Mouse (Mus musculus) urinary bladder, postnatal 36 days (tissue): ENCODE measurements around the gene Auts2.

Experiments
- DNase-seq, 2 experiments: peaks; one replicate each; pipeline ENCODE4 v3.0.0; 2022; ENCODE audit warnings: low spot score in 2 of 2, mixed read lengths in 1 of 2

The Auts2 gene

GRCm38 (mm10) chr5:131805277-131805676 is 737.9 kb downstream of the Auts2 start:
- no peak for DNase-seq

DNA sequence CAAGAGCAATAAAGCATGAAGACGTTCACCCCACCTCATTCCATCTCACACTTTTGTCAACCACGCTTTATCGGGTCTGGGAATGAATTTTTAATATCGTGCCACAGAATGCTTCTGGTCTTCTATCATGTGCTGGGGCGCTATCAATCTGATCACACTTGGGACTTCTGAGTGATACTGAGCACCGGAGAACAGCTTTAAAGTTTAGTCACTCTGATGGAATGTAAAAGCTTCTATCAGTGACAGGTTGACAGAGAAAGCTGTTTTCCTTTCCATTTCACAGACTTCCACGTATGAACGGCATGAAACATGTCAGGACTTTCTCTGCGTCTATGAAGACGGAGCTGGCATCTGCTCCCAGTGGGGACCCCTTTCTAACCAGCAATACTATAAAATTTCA is 739.5 kb downstream of the Auts2 start:
- no peak for DNase-seq

- no peak for DNase-seq
These were observed 740.7 kb downstream of the Auts2 start for GRCm38 (mm10) chr5:131802340-131803036.

DNA sequence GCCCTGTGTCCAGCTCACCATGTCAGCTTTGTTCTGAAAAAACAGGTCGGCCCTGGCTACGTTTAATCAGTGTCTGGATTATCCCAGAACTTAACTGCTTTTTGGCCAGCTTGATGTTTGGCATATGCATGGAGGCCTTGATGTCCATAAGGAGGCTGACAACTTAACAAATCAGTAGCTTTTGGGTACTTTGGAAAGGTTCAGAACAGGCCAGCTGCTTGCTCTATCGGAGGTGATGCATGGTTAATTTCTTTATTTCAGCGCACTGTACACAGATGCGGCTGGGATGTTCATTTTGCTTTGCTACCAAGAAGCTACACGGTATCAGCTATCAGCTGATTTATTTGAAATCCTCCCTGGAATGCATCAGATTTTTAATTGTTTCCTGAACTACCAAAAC is 741.2 kb downstream of the Auts2 start:
- no peak for DNase-seq

DNA sequence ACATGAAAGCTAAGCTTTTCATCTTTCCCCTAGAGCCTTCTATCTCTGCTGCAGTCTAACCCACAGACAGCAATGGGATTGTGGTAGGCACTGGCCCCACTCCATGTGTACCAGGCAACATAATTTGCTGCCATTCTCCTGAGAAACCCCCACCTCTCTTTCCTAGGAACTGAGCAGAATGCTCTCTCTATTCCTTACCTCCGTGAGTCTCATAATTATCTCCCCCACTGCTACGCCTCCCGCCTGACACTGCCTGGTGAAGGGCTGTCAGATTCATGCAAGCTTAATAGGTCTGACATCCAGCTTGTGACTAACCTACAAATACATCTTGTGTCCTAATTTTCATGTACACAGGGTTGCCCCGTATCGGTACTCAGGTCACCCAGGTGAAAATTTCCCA is 744.8 kb downstream of the Auts2 start:
- DNase-seq = no peak

DNA sequence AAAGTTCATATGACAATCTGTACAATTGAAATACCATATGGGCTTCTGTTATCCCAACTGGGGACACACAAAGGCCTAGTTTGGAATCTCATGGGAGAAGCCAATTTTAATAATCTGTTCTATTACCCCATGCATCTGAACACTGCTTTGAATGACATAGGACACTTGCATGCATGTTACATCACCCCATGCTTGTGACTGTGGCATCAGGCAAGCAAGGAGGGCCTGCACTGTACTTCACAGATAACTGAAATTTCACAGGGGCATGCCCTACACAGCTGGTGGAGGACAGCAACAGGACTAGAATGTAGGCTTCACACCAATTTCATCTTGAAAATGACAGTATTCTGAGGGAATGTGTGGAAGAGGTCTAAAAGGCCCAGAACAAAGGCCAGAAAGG is 746.1 kb downstream of the Auts2 start:
- DNase-seq = no peak

- no peak for DNase-seq
These were observed 748.6 kb downstream of the Auts2 start for GRCm38 (mm10) chr5:131794411-131795133.

- DNase-seq = no peak
These were observed 753.5 kb downstream of the Auts2 start for GRCm38 (mm10) chr5:131789601-131790000.

DNA sequence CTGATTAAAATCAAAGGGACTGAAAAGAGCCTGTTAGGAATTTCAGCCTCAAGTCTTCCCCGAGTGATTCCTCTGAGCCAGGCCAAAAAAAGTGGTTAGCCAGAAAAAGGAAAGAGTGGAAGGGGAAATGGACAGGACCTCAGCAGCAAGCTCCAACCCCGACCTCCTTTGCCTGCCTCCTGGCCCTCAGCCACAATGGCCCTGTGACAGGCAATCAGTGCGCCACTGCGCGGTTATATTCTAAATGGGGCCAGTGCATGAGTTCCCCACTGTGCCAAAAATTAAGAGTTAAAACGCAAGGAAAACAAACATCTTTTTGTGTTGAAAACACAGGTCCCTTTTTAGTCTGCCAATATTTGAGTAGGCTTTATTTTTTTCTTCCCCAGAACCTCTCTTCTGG is 755.1 kb downstream of the Auts2 start:
- DNase-seq = no peak

- no peak for DNase-seq
These were observed 759.9 kb downstream of the Auts2 start for GRCm38 (mm10) chr5:131783241-131783640.

GRCm38 (mm10) chr5:131781063-131781462 is 762.1 kb downstream of the Auts2 start:
- no peak for DNase-seq

DNA sequence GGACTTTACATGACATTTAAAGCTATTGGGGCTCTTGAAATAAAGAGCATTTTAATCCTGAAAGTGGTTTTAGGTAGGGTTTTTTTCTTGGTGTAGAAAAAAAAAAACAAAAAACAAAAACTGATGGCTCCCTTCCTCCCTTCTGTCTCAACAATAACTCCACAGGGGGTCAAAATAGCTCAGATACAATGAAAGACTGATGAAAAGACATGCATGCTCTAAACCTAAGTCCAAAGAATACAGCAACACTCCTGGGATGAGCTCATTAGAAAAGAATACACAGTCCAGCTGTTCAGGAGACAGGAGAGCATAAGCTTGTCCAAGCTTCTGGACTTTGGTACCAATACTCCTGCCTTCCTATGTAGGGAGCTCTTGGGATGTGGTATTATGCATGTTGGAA is 764.0 kb downstream of the Auts2 start:
- no peak for DNase-seq

GRCm38 (mm10) chr5:131775672-131776071 is 767.5 kb downstream of the Auts2 start:
- no peak for DNase-seq

DNA sequence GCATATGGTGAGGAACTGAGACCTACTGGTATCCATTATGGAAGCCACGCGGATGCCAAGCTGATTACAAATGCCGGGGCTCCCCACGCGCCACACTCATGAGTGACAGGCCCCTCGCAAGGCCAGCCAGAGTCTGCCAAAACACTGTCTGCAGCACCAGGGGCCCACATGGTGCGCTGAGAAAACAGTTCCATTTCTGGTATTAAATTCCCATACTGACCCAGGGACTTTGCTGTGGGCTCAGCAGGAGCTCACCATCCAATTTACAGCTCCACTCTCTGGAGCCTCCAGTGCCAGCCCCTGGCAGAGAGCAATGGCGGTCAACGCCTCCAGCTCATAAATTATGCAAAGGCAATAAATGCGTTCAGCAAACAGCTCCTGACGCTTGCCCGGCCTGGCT is 767.9 kb downstream of the Auts2 start:
- DNase-seq = no peak

GRCm38 (mm10) chr5:131774792-131775191 is 768.4 kb downstream of the Auts2 start:
- DNase-seq = no peak

DNA sequence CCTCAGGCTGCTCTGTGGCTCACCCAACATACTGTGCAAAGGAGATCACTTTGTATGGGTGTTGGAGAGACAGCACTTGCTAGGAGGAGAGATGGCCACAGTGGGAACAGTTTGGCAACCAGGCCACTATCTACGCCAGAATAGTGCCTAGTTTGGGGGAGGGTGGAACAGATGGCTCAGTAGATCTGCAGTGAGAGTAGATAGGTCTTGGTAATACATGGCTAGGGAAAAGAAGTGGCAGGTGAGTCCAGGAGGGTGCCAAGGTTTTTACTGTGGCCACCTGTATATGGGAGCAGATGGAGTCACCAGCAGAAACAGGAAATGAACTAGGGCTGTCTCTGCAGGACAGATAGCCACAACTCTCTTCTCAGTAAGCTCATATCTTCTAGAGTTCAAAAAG is 770.5 kb downstream of the Auts2 start:
- no peak for DNase-seq

DNA sequence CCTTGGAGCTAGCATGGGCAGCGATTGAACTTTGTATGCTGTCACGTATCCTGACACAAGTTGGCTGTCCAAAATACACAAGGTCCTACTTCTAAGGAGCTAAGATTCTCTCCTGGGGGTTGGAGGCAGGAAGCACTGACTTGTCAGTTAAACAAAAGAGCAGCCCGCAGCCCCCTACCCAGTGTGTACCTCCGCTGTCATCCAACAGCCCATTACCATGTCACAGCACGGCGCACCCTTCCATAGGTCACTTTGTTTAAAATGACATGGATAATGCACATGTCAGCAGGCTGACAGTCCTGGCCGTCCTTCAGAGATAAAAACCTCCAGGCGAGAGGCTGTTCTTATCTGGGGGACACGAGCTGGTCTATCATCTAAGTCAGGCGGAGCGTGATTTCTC is 773.9 kb downstream of the Auts2 start:
- no peak for DNase-seq

DNA sequence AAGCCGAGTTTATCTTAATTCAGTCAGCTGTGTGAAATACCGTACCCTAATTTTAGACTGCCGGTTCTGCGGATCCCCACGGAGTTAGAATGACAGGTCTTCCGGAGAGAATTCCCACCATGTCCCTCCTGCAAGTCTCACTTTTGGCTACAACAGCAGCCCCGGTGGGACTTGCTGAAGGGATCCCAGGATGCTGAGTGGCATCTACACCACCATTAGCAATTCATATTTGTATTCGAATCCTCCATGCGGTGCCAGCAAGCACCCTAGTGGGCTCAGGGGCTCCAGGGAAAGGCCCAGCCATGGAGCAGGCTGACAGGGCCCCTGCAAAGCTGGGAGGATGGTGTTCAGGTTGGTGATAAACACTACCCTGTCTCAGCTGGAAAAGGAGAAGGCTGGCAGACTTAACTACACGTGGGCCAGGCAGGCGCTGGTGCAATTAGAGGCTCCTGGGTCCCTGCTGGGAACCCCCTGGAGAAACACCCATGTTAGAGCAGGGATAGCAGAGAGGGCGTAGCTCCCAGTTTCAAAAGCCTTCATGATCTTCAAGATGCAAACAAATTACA is 775.4 kb downstream of the Auts2 start:
- DNase-seq = no peak

DNA sequence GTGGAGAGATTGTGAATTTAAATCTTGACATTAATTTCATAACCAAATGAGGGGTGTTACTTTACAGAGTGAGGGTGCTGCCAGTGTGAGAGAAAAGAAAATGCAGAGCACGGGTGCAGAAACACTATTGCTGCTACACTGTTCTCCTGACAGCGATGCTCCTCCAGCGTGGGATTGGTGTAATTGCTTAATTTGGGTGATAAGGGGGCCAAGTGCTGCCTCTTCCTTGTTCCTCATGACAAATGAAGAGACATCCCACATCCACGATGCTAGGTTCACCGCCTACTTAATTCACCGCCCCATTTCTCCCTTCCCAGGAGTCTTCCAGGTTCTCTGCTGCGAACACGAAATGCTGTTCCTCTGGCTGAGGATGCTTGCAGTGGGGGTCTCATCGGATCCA is 776.0 kb downstream of the Auts2 start:
- no peak for DNase-seq

DNA sequence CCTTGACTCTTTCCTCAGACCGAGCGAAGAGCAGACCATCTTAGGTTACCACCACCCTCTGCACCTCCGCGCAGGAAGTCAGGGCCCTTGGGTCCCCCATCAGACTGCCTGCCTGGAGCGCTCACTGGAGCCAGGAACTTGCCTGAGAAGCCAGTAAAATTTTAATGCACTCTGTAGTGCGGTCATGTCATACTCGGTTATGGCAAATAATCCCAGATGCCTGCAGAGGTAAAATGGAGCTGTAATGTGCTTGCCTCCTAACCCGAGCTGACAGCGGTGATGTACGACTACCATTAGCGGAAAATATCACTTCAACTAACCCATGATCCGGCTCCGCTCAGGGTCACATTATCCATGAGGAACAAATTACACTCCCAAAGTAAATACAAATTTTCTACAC is 783.7 kb downstream of the Auts2 start:
- no peak for DNase-seq

GRCm38 (mm10) chr5:131750330-131750729 is 792.8 kb downstream of the Auts2 start:
- DNase-seq = no peak

DNA sequence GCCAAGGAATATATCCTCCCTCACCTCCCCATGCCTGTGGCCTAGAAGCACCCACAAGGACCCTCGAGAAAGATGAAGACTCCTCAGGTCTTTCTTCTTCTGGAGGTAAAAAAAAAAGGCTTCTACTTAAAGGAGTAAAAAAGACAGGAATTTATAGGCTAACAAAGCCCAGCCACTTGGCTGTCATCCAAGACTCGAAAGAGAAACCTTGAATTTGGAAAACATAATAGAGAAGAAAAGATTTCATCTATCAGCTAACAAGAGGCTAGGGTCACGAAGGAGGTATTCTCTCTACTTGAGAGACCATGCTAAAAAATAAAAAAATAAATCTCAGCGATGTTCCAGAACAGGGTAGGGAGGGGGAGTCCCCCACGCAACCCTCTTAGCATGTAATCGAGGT is 793.9 kb downstream of the Auts2 start:
- no peak for DNase-seq

GRCm38 (mm10) chr5:131743069-131743468 is 800.1 kb downstream of the Auts2 start:
- no peak for DNase-seq
